Mouse (Mus musculus): ENCODE measurements around the gene Adk. TPM values are rescaled to one million over a fixed set of nuclear protein-coding genes. Genes with fewer than 3 reads are reported as not detected.

The Adk gene
- total RNA-seq, 2 experiments from 2014 or later, result 94.0 to 111 TPM

- DNase-seq, result no peak
Observed at GRCm38 (mm10) chr14:21223971-21224635, 171.7 kb downstream of the Adk start.

DNA sequence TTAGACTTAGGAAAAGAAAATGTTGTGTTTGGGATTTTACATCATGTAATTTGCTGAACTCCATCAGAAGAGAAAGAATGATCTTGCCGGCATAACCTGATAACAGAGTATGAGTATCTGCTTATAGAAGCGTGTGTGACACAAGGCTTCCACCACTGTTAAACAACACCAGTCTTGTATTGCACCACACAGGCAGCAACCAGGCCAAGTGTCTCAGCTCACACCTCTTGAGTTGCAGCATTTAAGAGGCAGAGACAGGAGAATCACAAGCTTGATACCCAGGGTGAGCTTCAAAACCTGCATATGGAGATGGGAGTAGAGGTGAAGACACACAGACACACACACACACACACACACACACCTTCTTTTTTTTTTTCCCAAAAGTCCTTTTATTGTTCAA, 184.7 kb downstream of the Adk start:
- intact Hi-C loops (cut with DNase I), result no loop called here
- DNase-seq, result no peak

More at GRCm38 (mm10) chr14:21223971-21224635, 171.7 kb downstream of the Adk start:
- intact Hi-C loops (cut with DNase I), result no loop called here

GRCm38 (mm10) chr14:21241105-21241504, 188.7 kb downstream of the Adk start:
- DNase-seq, result no peak
- intact Hi-C loops (cut with DNase I), result no loop called here

DNA sequence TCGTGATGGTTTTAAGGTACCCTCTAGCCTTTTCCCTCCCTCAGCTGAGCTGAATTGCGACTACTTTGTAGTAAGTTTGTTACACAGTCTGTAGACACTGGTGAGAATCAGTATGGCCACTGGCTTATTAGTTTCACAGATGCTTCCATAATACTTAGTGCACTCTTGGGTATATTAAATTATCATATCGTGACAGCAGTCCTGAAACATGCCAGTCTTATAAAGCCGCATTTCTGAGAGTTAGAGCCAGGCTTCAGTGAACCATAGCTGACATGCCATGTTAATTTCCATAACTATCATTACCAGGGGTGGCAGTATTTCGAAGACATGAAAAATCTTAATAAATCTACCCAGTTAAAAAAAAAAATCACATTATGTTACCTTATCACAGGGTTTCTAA, 199.0 kb downstream of the Adk start:
- intact Hi-C loops (cut with DNase I), result no loop called here
- no peak for DNase-seq

DNA sequence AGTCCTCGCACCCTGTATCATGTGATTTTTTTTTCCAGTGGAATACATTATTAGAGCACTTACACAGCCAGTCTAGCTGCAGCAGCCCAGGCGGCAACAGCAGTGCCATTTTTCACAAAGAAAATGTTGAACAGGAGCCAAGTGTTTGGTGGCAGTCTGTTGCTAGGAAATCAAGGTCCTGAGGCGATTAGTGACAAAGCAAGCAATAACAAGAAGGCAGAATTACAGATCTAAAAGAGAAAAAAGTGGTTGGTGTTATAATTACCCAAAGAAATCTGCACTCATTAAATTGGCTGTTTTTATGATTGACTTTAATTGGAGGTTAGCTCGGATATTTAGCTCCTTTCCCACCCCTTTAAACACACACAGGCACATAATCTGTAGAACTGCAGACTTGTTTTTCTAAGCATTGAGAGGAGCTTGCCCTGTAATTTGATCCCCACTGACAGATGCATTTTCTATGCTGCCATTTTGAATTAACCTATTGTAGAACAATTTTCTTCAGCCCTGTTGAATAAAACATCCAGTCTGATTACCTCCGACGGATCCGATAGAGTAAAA, 200.0 kb downstream of the Adk start:
- no peak for DNase-seq
- intact Hi-C loops (cut with DNase I), result no loop called here

DNA sequence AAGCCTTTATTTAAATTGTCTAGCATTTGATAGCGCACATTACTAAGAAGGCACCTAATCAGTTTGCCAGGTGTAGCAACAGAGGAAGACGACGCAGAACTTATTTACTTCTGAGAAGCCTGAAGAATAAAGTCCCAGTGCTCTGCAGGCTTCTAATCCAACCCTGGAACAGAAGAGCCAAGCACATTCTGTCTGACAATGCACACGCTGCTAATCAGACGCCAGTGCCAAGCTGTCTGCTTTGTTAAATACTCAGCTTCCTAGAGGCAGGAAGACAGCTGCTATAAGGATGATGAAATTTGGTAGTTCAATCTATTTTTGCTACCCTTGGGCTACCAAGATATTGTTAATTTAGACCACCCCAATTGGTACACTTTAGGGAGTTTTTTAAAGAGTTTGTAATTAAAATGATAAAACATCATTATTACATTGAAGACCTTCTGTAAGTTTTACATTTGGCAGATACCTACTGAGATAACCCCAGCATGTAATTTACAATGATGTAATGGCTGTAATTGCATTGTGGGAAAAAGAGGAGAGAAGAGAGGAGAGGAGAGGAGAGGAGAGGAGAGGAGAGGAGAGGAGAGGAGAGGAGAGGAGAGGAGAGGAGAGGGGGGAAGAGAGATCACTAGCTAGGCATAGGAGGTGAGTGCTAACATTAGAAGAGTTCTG, 201.1 kb downstream of the Adk start:
- DNase-seq, result no peak
- intact Hi-C loops (cut with DNase I), result no loop called here

- intact Hi-C loops (cut with DNase I), result no loop called here
Observed at GRCm38 (mm10) chr14:21253993-21254339, 201.6 kb downstream of the Adk start.

DNA sequence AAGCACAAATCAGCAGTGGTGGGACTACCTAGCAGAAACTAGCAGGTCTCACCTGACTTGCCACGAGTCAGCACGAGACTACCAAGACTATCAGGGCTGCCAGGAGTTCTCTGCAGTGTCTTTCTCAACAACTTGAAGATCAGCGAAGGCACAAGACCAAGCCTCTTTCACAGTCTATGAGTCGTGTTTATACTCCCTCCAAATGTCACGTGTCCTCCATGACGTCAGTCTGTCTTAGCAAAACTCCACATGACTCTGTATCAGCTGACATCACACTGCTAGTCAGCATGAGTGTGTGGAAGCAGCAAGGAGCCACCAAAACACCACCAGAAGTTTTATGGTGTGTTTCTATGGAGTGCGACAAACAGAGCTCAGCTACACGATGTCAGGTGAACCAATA, 215.9 kb downstream of the Adk start:
- intact Hi-C loops (cut with DNase I), result no loop called here
- DNase-seq, result no peak

More at GRCm38 (mm10) chr14:21253993-21254339, 201.6 kb downstream of the Adk start:
- no peak for DNase-seq

GRCm38 (mm10) chr14:21271472-21271871, 219.1 kb downstream of the Adk start:
- intact Hi-C loops (cut with DNase I), result no loop called here
- DNase-seq, result no peak

DNA sequence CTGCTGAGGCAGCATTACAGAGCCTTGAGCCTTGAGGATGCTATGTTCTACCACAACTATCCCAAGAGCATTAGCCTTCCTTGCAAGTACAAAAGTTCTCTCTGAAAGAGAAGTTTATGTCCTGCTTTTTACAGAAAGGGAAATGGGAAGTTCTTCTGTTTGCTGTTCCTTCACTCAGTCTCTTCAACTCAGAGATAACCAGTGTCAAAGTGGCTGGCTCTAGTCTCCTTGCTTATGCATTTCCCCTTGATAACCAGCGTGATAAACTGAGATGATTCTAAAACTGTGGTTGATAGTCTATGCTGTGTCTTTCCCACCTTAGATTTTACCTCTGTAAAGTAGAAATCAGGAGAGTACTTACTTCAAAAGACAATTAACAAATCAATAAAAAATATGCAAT, 223.4 kb downstream of the Adk start:
- intact Hi-C loops (cut with DNase I), result no loop called here

DNA sequence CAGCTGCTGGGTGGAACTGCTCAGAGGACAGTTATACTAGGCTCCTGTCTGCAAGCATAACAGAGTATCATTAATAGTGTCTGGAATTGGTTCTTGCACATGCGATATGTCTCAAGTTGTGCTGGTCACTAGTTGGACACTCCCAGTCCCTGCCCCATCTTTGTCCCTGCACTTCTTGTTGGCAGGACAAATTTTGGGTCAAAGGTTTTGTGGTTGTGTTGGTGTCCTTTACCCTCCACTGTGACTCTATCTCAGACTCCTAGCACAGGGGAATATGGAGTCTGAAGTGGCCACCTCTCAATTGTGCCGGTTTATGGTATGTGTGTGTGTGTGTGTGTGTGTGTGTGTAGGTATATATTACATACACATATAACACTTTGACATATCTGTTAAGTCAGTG, 225.9 kb downstream of the Adk start:
- DNase-seq, result no peak

More for the DNA sequence above, 223.4 kb downstream of the Adk start:
- no peak for DNase-seq

GRCm38 (mm10) chr14:21278907-21279535, 226.6 kb downstream of the Adk start:
- DNase-seq, result no peak
- intact Hi-C loops (cut with DNase I), result no loop called here

More for the DNA sequence above, 225.9 kb downstream of the Adk start:
- intact Hi-C loops (cut with DNase I), result no loop called here

- DNase-seq, result no peak
- intact Hi-C loops (cut with DNase I), result no loop called here
Observed at GRCm38 (mm10) chr14:21280451-21280850, 228.1 kb downstream of the Adk start.

DNA sequence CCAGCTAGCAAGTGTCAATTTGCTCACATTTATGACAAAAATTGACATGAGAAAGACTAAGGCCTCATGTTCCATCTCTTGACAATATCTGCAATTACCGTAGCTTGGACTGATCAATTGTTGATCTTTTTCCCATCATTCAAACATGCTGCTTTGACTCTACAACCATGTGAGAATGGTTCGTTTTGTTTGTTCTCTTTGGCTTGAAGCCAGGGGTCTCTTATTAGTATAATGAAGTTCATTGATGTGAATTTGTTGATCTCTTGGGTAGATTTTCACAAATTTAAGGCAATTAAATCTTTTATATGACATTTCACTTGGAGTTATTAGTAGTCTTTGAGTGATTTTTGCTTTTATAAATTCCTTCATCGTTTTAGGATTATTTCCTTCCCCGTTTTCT, 229.1 kb downstream of the Adk start:
- intact Hi-C loops (cut with DNase I), result no loop called here

DNA sequence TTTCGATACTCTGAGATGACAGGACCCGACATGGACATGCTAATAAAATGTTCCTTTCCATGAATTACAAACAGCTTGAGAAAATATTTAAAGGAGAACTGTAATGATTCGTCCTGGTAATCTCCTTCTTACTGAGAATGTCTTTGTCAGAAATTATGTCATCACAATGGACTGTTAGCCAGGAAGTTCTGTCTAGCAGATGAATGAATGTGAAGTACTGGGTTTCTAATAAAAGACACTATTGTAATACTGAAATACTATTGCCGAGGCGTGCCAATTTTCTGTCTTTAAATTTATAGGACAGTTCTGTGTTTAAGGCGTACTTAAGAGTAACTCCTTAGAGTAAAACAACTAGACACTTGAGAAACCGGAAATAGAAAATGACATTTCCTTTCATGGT, 231.7 kb downstream of the Adk start:
- intact Hi-C loops (cut with DNase I), result no loop called here
- DNase-seq, result no peak

More for the DNA sequence above, 229.1 kb downstream of the Adk start:
- DNase-seq, result no peak

GRCm38 (mm10) chr14:21284847-21285246, 232.5 kb downstream of the Adk start:
- no peak for DNase-seq
- intact Hi-C loops (cut with DNase I), result no loop called here

- no peak for DNase-seq
- intact Hi-C loops (cut with DNase I), result no loop called here
Observed at GRCm38 (mm10) chr14:21286274-21286673, 233.9 kb downstream of the Adk start.

DNA sequence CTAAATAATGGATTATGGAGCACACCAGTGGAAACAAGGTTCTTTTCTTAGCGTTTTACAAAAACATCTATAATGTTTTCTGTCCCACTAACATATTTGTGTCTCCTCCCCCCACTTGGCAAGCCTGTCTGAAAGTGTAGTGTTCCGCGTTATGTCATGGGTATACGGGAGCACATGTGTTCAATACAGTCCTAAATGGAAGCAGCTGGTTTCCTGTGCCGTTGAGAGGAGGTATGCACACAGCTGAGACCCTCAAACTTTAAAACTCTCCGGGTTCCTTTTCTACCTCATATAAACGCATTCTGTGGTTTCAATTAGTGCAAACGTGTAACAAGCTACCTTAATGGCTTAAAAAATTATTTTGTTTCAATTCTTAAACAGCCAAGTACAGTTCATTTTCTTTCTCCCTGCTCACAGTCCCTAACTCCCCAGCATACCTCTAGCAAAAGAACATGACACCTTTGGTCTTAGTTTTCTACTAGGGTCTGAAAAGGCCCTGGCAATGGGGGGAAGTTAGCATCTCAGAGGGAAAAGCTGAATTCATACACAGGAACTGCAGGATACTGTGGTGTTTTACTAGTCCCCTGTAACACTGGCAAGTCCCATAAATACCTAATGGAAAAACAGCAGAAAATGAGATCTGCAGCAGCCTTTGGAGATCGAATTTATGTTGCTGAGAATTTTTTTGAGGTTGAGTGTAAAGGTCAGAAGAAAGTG, 235.5 kb downstream of the Adk start:
- intact Hi-C loops (cut with DNase I), result no loop called here
- DNase-seq, result no peak

DNA sequence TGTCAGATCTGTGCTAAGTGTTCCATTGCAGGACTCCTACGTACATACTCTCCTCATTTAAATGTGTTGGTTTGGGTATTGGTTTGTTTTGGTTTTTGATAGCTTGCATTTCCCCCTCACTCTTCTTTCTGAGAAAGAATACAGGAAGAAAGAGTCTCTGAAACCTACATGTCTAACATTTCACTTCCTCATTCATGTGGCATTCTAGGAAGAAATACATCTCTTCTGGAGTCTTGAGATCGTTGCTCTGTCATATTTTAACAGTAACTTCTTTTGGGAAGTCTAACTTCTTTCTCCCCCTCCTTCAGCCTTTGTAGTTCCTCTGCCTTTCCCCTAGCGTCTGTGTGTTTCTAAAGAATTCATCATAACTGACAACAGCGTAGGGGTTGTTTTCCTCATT, 247.4 kb downstream of the Adk start:
- no peak for DNase-seq
- intact Hi-C loops (cut with DNase I), result no loop called here

DNA sequence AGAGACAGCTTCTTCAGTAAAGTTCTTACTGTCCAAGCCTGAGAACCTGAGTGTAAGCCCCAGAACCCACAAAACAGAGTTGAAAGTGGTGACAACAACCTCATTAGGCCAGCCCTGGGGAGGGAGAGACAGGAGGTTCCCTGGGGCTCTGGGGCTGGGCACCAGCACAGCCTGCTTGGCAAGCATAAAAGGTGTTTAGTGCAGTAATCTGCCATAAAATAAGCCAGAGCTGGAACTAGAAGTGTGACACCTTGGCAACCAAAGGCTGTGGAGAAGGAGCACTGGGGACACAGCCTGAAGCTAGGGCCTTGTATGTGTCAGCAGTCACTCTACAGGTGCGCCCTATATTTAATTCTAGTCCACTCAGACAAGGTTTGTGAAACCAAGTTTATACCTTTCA, 252.4 kb downstream of the Adk start:
- DNase-seq, result peak in 1 of 2 experiments; percentile 13
- intact Hi-C loops (cut with DNase I), result no loop called here

GRCm38 (mm10) chr14:21308349-21308936, 256.1 kb downstream of the Adk start:
- no peak for DNase-seq
- intact Hi-C loops (cut with DNase I), result no loop called here

All from gastrocnemius, postnatal 36 days (tissue).